Mouse (Mus musculus) erythroblast, adult 5-6 weeks (primary cell): ENCODE data around the gene Rabggtb. TPM values are rescaled to one million over a fixed set of nuclear protein-coding genes. Genes with fewer than 3 reads are reported as not detected.

Experiments
- ATAC-seq: replicated peaks from 2 replicates; pipeline ENCODE4 v1.8.0; 2016; ENCODE audit warnings: moderate number of reproducible peaks, mild to moderate bottlenecking, moderate TSS enrichment, inconsistent platforms; ENCODE audit not compliant: poor library complexity, low FRiP score, severe bottlenecking
- total RNA-seq, 2 experiments: library from RNA; stranded (forward) in 1 of 2; stranded (reverse) in 1 of 2; fragments of 150-400 nt in 1 of 2; fragments of 200-764, 138-1000 nt in 1 of 2; gene quantifications; 2 replicates each; pipeline versions ENCODE4 v1.2.3 to v1.2.4; 2015 to 2017; ENCODE audit warnings: low replicate concordance in 2 of 2

The Rabggtb gene
- total RNA-seq, 2 experiments from 2014 or later = 52.9 to 64.4 TPM

GRCm38 (mm10) chr3:153926333-153926732, 13.5 kb upstream of the Rabggtb start:
- no peak for ATAC-seq

GRCm38 (mm10) chr3:153921147-153921910, 8.5 kb upstream of the Rabggtb start:
- ATAC-seq = peak; percentile 47; the same call in 1 of the 2 replicates

DNA sequence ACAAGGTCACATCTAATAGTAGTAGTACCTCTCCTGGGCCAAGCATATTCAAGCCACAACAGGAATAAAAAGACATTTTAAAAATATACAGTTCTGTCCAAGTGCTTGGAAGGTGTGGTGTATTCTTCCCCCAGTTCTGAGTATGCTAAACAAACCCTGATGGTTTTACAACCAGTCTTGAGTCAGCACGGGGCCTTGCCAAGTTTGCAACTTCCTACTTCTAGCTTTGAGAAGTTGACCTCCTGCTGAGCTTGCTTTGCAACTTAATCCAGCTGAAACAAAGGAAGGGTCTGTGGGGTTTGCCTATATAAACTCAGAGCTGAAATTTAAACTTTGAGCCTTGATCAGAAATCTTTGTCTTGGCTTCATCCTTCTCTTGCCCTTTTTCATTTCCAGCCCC, 4.4 kb upstream of the Rabggtb start:
- no peak for ATAC-seq

DNA sequence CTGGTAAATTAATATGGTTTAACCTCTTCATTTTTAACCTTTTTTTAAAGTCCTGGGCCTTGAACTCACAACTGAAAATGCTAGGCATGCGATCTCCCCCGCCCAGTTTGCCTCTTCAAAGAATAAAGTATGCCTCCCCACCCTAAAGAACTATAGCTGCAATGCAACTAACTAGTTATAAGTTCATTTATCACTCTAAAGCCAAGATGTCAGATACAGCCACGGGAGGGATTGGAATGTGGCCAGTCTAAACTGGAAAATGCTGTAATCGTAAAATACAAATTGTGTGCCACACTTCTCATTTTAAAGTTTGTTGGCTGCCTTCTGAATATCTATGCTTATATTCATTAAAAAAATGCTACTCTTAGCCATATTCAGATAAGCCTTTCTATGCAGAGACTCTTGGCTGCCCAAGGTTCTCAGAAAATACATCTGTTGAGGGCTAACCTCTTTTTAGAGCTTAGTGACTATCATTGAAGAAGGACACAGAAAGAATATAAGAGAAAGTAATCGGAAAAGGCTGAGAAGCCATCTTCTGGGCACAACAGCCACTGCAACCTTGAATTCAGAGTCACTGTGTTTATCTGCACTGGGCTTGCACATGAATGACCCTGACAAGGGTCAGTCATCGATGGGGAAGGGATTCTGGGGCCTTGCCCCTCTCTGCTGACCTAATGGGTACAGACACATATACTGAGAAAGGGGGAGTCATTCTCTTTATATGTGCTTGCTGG, 868 bp upstream of the Rabggtb start:
- 0 out of 2 replicates have a peak, but pooled peaks have one; percentile 19 for ATAC-seq

DNA sequence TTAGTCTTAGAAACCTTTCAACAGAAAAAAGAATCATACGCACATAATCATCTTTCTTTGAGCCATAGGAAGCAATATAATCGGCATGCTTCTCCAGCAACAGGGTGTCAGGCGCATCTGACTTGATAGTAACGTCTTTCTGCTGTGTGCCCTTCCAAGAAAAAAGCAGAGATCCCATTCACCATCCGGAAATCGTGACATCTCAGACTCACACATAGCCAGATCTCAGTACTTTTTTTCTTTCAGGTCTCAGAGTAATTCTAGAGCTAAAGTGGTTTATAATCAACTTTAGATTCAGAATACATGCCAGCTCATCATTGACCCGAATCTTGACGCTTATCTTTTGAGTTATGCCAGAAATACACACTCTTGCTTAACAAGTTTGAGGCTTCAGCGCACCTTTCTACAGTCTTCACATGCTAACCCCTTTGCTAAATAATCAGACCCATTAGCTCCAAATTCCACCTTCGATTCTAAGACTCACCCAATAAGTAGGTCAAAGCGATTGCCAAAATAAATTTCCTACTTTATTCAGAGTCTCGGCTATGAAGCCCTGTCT, 848 bp downstream of the Rabggtb start:
- no peak for ATAC-seq

- no peak for ATAC-seq
Observed at GRCm38 (mm10) chr3:153911197-153911881, 1.5 kb downstream of the Rabggtb start.

DNA sequence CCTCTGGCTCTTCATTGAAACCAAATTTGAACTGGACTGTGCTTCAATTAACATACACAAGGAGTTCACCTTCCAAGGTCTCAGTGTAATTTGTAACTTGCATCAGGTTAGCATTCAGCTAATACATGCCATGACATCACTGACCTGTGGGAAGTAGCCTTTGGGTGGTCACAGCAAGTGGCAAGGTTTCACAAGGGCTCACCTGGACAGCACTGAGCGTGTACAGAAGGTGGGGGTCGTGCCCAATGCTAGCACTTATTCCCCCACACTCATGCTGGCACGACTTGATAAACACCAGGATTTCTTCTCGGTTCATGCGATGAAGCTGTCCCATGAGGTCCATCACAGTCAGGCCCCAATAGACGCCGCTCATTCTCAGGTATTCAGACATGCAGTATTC, 2.3 kb downstream of the Rabggtb start:
- no peak for ATAC-seq

GRCm38 (mm10) chr3:153908919-153909318, 3.9 kb downstream of the Rabggtb start:
- no peak for ATAC-seq

GRCm38 (mm10) chr3:153906136-153906871, 6.5 kb downstream of the Rabggtb start, which contains the start of gene Msh4:
Gene Msh4, minus strand, starts transcription at chr3:153906138.
- no peak for ATAC-seq

- no peak for ATAC-seq
Observed at GRCm38 (mm10) chr3:153905251-153906135, 7.3 kb downstream of the Rabggtb start.

DNA sequence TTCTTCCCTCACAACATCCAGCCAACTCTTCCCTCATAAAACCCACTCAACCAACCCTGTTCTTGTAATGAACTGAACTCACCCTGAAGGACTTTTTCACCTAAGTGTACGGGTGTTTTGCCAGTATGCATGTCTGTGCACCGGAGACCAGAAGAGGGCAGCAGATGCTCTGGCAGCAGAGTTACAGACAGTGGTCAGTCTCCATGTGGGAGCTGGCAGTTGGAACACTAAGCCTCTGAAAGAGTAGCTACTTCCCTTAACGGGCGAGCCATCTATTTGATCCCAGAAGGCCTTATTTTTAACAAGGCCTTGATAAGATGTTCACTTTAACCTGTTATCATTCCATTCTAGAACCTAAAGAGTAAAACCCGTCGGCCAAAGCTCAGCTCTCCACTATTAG, 8.2 kb downstream of the Rabggtb start:
- ATAC-seq = peak; percentile 69; the same call in 1 of the 2 replicates

GRCm38 (mm10) chr3:153902595-153902994, 10.2 kb downstream of the Rabggtb start:
- ATAC-seq = no peak

- 0 out of 2 replicates have a peak, but pooled peaks have one; percentile 12 for ATAC-seq
Observed at GRCm38 (mm10) chr3:153901904-153902303, 10.9 kb downstream of the Rabggtb start.

- ATAC-seq = no peak
Observed at GRCm38 (mm10) chr3:153897216-153897615, 15.6 kb downstream of the Rabggtb start.

DNA sequence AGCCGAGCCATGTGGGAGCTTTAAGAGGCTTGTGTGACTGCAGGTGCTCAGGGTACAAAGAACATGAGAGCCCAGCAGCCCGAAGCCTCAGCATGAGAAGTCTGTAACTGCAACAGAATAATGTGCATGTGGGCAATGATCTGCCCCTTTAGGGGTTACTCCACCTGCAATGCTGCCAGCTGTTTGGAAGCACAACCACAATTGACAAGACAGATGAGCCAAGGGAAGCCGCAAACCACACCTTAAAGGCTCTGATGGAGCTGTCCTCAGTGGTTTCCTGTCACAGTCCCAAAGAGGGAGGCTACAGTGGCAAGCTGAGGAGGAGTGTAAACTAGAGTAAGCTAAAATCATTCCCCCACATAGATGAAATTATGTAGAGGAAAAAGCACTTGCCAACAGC, 17.4 kb downstream of the Rabggtb start:
- ATAC-seq = no peak

DNA sequence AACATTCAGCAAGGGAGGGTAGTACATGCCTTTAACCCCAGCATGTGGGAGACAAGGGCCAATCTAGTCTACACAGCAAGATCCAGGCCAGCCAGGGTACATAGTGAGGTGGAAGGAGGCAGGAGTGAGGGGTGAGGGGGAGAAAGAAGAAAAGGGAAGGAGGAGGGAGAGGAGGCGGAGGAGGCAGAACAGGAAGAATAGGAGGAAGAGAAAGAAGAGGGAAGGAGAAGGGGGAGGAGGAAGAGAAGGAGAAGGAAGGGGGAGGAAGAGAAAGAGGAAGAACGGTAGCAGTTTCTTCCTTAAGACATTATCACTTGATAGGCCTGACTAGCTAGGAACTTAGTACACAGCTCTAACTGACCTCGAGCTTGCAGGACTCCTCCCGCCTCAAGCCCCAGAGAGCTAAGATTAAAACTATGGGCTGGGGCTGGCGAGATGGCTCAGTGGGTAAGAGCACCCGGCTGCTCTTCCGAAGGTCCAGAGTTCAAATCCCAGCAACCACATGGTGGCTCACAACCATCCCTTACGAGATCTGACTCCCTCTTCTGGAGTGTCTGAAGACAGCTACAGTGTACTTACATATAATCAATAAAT, 23.5 kb downstream of the Rabggtb start:
- ATAC-seq = no peak

- no peak; the same call in 1 of the 2 replicates for ATAC-seq
Observed at GRCm38 (mm10) chr3:153888141-153888540, 24.7 kb downstream of the Rabggtb start.

GRCm38 (mm10) chr3:153886296-153886695, 26.5 kb downstream of the Rabggtb start:
- ATAC-seq = no peak
